ENCODE assay signal across 15 mouse cellular contexts in genomic region chr2:43254709-43255108, GRCm38 (mm10).
A peak's percentile ranks its signal among the peaks of the same experiment; 100 is the strongest.
DNase-seq lines count a peak whose midpoint lies in the region; ATAC-seq and TF ChIP-seq lines count a peak whose summit lies in the region.
"Had no signal": no experiment of that assay in that cellular context is flagged by ENCODE, and none has a peak within 500 bp of the region (broad histone marks: within the 10 kb centered on the region; RNA-seq: fewer than 3 reads in every experiment).

No protein-coding gene starts in this region.

- H3K36me3 ChIP-seq in forebrain, embryonic 15.5 days: no peaks in the 10 kb centered on the region
- H3K36me3 ChIP-seq in forebrain, embryonic 11.5 days (ENCODE audit: control insufficient read depth, insufficient read depth, low read length): no peaks in the 10 kb centered on the region
- no peaks in the 10 kb centered on the region for H3K36me3 ChIP-seq in forebrain, postnatal 0 days (ENCODE audit: insufficient read depth)
- H3K36me3 ChIP-seq in forebrain, embryonic 12.5 days (replicated peaks): no peaks in the 10 kb centered on the region
- H3K36me3 ChIP-seq: embryonic facial prominence, embryonic 10.5 days; embryonic facial prominence, embryonic 12.5 days had no signal

- H3K27ac ChIP-seq in forebrain, embryonic 15.5 days (replicated peaks): no peak overlapping the region
- H3K27ac ChIP-seq in forebrain, embryonic 11.5 days (ENCODE audit: low read depth, low read length): no peak overlapping the region
- no peak overlapping the region for H3K27ac ChIP-seq in forebrain, postnatal 0 days (ENCODE audit: low read depth, low read length)
- H3K27ac ChIP-seq in forebrain, embryonic 12.5 days: no peak overlapping the region
- H3K27ac ChIP-seq: embryonic facial prominence, embryonic 10.5 days; embryonic facial prominence, embryonic 12.5 days had no signal

- H3K4me2 ChIP-seq in forebrain, embryonic 15.5 days (replicated peaks): no peak overlapping the region
- H3K4me2 ChIP-seq in forebrain, embryonic 11.5 days (ENCODE audit: low read depth, low read length, severe bottlenecking): no peak overlapping the region
- no peak overlapping the region for H3K4me2 ChIP-seq in forebrain, postnatal 0 days (ENCODE audit: low read depth)
- no peak overlapping the region for H3K4me2 ChIP-seq in forebrain, embryonic 12.5 days
- H3K4me2 ChIP-seq: embryonic facial prominence, embryonic 12.5 days had no signal

- H3K4me3 ChIP-seq in forebrain, embryonic 15.5 days: no peak overlapping the region
- H3K4me3 ChIP-seq in forebrain, embryonic 11.5 days (ENCODE audit: low read depth, low read length): no peak overlapping the region
- no peak overlapping the region for H3K4me3 ChIP-seq in forebrain, postnatal 0 days (ENCODE audit: low read depth, low read length)
- H3K4me3 ChIP-seq in forebrain, embryonic 12.5 days (replicated peaks): no peak overlapping the region
- H3K4me3 ChIP-seq: embryonic facial prominence, embryonic 10.5 days; embryonic facial prominence, embryonic 12.5 days had no signal

- H3K9me3 ChIP-seq in forebrain, embryonic 15.5 days: no peaks in the 10 kb centered on the region
- H3K9me3 ChIP-seq in forebrain, embryonic 11.5 days (ENCODE audit: control insufficient read depth, low read length): no peaks in the 10 kb centered on the region
- H3K9me3 ChIP-seq in forebrain, postnatal 0 days (ENCODE audit: low read length): no peaks in the 10 kb centered on the region
- H3K9me3 ChIP-seq in forebrain, embryonic 12.5 days: no peaks in the 10 kb centered on the region
- H3K9me3 ChIP-seq: embryonic facial prominence, embryonic 10.5 days; embryonic facial prominence, embryonic 12.5 days had no signal

- H3K27me3 ChIP-seq in forebrain, embryonic 15.5 days: no peaks in the 10 kb centered on the region
- no peaks in the 10 kb centered on the region for H3K27me3 ChIP-seq in forebrain, embryonic 11.5 days (ENCODE audit: control insufficient read depth, insufficient read depth, low read length)
- H3K27me3 ChIP-seq in forebrain, postnatal 0 days (ENCODE audit: insufficient read depth, low read length): no peaks in the 10 kb centered on the region
- H3K27me3 ChIP-seq in forebrain, embryonic 12.5 days: no peaks in the 10 kb centered on the region
- H3K27me3 ChIP-seq: embryonic facial prominence, embryonic 12.5 days had no signal

- no peak for TF ChIP-seq CTCF in forebrain, postnatal 0 days (IDR thresholded peaks at IDR 0.05; ENCODE audit: low read depth)

- peak; percentile 76 for ATAC-seq in forebrain, embryonic 15.5 days (replicated peaks)
- ATAC-seq in forebrain, embryonic 11.5 days (replicated peaks; ENCODE audit: low FRiP score): no peak
- peak; percentile 27; the same call in 1 of the 2 replicates for ATAC-seq in forebrain, postnatal 0 days
- ATAC-seq in forebrain, embryonic 12.5 days (ENCODE audit: low FRiP score): no peak

- DNase-seq in forebrain, embryonic 11.5 days (ENCODE audit: low spot score): no peak
- no peak for DNase-seq in forebrain, postnatal 0 days
- DNase-seq in retina, embryonic 14.5 days (ENCODE audit: low spot score): no peak
- DNase-seq: adrenal gland, adult 2 months; adrenal gland, postnatal 10 days; adrenal gland, postnatal 25 days; cerebellum, adult 11-12 months; cerebellum, adult 2 months; cerebellum, adult 9-10 months; cerebellum, postnatal 10 days; cerebellum, postnatal 25 days had no signal

- 71% methylated on average over 3 of the region's 3 CpGs for WGBS in forebrain, embryonic 15.5 days
- WGBS in forebrain, embryonic 11.5 days: 89% methylated on average over 3 of the region's 3 CpGs
- WGBS in forebrain, postnatal 0 days: 58% methylated on average over 3 of the region's 3 CpGs
- WGBS in forebrain, embryonic 12.5 days: 80% methylated on average over 3 of the region's 3 CpGs

- no peaks in the 10 kb centered on the region for H3K4me1 ChIP-seq in forebrain, embryonic 15.5 days
- H3K4me1 ChIP-seq in forebrain, embryonic 11.5 days (replicated peaks; ENCODE audit: control insufficient read depth, insufficient read depth, low read length): no peaks in the 10 kb centered on the region
- H3K4me1 ChIP-seq in forebrain, postnatal 0 days (ENCODE audit: insufficient read depth): no peaks in the 10 kb centered on the region
- no peaks in the 10 kb centered on the region for H3K4me1 ChIP-seq in forebrain, embryonic 12.5 days
- H3K4me1 ChIP-seq: embryonic facial prominence, embryonic 10.5 days; embryonic facial prominence, embryonic 12.5 days had no signal

- no peak overlapping the region for H3K9ac ChIP-seq in forebrain, embryonic 15.5 days (replicated peaks)
- H3K9ac ChIP-seq in forebrain, embryonic 11.5 days (ENCODE audit: low read length): no peak overlapping the region
- H3K9ac ChIP-seq in forebrain, postnatal 0 days: no peak overlapping the region
- no peak overlapping the region for H3K9ac ChIP-seq in forebrain, embryonic 12.5 days
- H3K9ac ChIP-seq: embryonic facial prominence, embryonic 12.5 days had no signal

Comparison
In these comparisons a context has a peak if more than half of its experiments do, and no peak if none do; other contexts are left out.
1. ATAC-seq: peak in forebrain, embryonic 15.5 days (single experiment) and forebrain, postnatal 0 days (single experiment); none in forebrain, embryonic 11.5 days (single experiment) and forebrain, embryonic 12.5 days (single experiment).